Mouse (Mus musculus) forebrain, embryonic 14.5 days (tissue): ENCODE results near the gene Erich2. TPM values are rescaled to one million over a fixed set of nuclear protein-coding genes. Genes with fewer than 3 reads are reported as not detected.

Source experiments
- ATAC-seq: fragments of 200-750 bp; cut with Nextera tagmentation; 2 replicates; pipeline ENCODE4 v1.8.0; 2017; ENCODE audit warnings: mild to moderate bottlenecking, moderate library complexity
- DNase-seq: peaks from one replicate; pipeline ENCODE4 v3.0.0-alpha.2; 2015; ENCODE audit warnings: low spot score
- H3K27ac ChIP-seq: fragments of 300-500 bp; sonication (generic); 2 replicates; pipeline ENCODE4 v1.5.1; 2014; ENCODE audit warnings: low read depth, mild to moderate bottlenecking, control low read depth, low read length, moderate library complexity
- H3K27me3 ChIP-seq: fragments of 300-500 bp; sonication (generic); replicated peaks from 2 replicates; pipeline ENCODE4 v1.6.1; 2014; ENCODE audit warnings: low read length, control low read depth, mixed read lengths; ENCODE audit not compliant: control insufficient read depth, insufficient read depth
- H3K36me3 ChIP-seq: fragments of 300-500 bp; sonication (generic); 2 replicates; pipeline ENCODE4 v1.6.1; 2014; ENCODE audit warnings: low read length, control low read depth; ENCODE audit not compliant: control insufficient read depth, insufficient read depth
- H3K4me1 ChIP-seq: fragments of 300-500 bp; sonication (generic); 2 replicates; pipeline ENCODE4 v1.6.1; 2014; ENCODE audit warnings: antibody characterized with exemption, low read length, control low read depth; ENCODE audit not compliant: control insufficient read depth, insufficient read depth
- H3K4me2 ChIP-seq: fragments of 300-500 bp; sonication (generic); 2 replicates; pipeline ENCODE4 v1.6.1; 2014; ENCODE audit warnings: mild to moderate bottlenecking, control low read depth, low read length
- H3K4me3 ChIP-seq: fragments of 300-500 bp; sonication (generic); 2 replicates; pipeline ENCODE4 v1.5.1; 2014; ENCODE audit warnings: low read depth, low read length, control low read depth
- H3K9ac ChIP-seq: fragments of 300-500 bp; sonication (generic); 2 replicates; pipeline ENCODE4 v1.6.1; 2014; ENCODE audit warnings: mild to moderate bottlenecking, low read length, control low read depth, moderate library complexity
- H3K9me3 ChIP-seq: fragments of 300-500 bp; sonication (generic); replicated peaks from 2 replicates; pipeline ENCODE4 v1.6.1; 2016; ENCODE audit warnings: low read length, control low read depth, mixed read lengths; ENCODE audit not compliant: control insufficient read depth
- WGBS: fragments of 180-500 bp; shearing (Covaris S2); extraction: QIAGEN DNeasy Blood & Tissue Kit; methylation state at CpG from one replicate; pipeline ENCODE4 v1.1.7; 2014; 5-methylcytosine and 5-hydroxymethylcytosine counted together
- polyA plus RNA-seq: library from polyadenylated mRNA; unstranded; fragments of >200 nt; fragmentation: Nextera tagmentation; extraction: Ambion mirVana; gene quantifications from 2 replicates; pipeline ENCODE4 v1.2.1, GENCODE M21; 2014

The Erich2 gene
- polyA plus RNA-seq, 1 experiment from 2014 or later, result 1.8 TPM

DNA sequence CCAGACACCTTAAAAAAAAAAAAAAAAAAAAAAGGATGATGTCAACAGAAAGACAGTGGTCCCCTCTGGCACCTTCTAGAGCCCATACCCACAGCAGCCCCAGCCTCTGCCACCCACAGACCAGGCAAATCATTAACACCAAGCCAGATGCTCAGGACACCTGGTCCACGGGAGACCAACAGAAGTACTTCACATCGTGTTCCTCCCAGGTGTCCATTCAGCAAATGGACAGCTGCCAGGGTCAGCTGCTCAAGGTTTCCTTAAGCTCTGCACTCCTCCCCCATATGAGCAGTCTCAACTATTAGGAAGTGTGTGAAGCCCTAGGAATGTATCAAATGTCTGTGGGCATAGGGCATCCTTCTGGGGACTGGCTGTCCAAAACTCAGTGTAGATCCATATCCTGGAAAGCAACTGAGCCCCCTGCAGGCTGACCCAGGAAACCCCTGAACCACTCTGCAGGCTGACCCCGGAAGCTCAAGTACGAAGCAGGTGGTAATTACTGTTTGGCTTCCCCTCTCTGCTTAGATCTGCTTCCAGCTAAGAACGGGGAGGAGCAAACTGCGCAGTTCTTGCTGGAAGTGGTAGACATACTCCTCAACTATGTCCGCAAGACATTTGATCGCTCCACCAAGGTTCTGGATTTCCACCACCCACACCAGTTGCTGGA lies 65.1 kb downstream of the Erich2 start:
- DNase-seq (no peak), ATAC-seq (no peak)
- Histone ChIP-seq H3K9me3 (no peaks in the 10 kb centered on the region), H3K27me3 (peaks cover 24% of the 10 kb centered on the region), H3K36me3 (peaks cover 31% of the 10 kb centered on the region), H3K27ac (no peak overlapping the region), H3K9ac (no peak overlapping the region), H3K4me2 (no peak overlapping the region), H3K4me1 (no peaks in the 10 kb centered on the region), H3K4me3 (no peak overlapping the region)
- WGBS, result 78% methylated on average over 8 of the region's 8 CpGs

- peaks cover 4% of the 10 kb centered on the region; the same call in 1 of the 2 replicates for H3K4me1 ChIP-seq
- no peak for ATAC-seq
- no peaks in the 10 kb centered on the region for H3K9me3 ChIP-seq
- H3K9ac ChIP-seq, result no peak overlapping the region
- no peak overlapping the region for H3K27ac ChIP-seq
- no peak for DNase-seq
- no peak overlapping the region for H3K4me2 ChIP-seq
- no peaks in the 10 kb centered on the region for H3K27me3 ChIP-seq
- WGBS, result 86% methylated on average over 6 of the region's 6 CpGs
- H3K36me3 ChIP-seq, result peaks cover 23% of the 10 kb centered on the region
- H3K4me3 ChIP-seq, result no peak overlapping the region
Observed at GRCm38 (mm10) chr2:70588200-70588599, 79.6 kb downstream of the Erich2 start.

Other genes starting within 250 kb of the Erich2 start
- gene Sp5, start 33.9 kb upstream of the Erich2 start, polyA plus RNA-seq, result 3.0 and 4.2 TPM in 2 replicates
- 46.4 and 70.4 TPM in 2 replicates for gene Gad1, start 44.3 kb downstream of the Erich2 start, polyA plus RNA-seq
- gene Gorasp2, start 152.8 kb downstream of the Erich2 start, polyA plus RNA-seq, result 128 and 130 TPM in 2 replicates
- 2.6 TPM in 2 replicates for gene Gm26558, start 153.3 kb downstream of the Erich2 start, polyA plus RNA-seq